Mouse (Mus musculus) hindbrain, embryonic 16.5 days (tissue): ENCODE data around the gene Tlr8. TPM values are rescaled to one million over a fixed set of nuclear protein-coding genes. Genes with fewer than 3 reads are reported as not detected.
A peak's percentile ranks its signal among the peaks of the same experiment; 100 is the strongest.
"Not testable (repeated sequence)": the region's sequence is repeated elsewhere in the genome, so short reads cannot be mapped to it uniquely, and the experiment has no call there.

ENCODE experiments used
- ATAC-seq: fragments of 200-750 bp; cut with Nextera tagmentation; 2 replicates; pipeline ENCODE4 v1.8.0; 2017; ENCODE audit warnings: moderate TSS enrichment, moderate library complexity
- H3K27ac ChIP-seq: fragments of 300-500 bp; sonication (generic); 2 replicates; pipeline ENCODE4 v1.5.1; 2014; ENCODE audit warnings: low read depth, mild to moderate bottlenecking, control low read depth, low read length, moderate library complexity
- H3K27me3 ChIP-seq: fragments of 300-500 bp; sonication (generic); replicated peaks from 2 replicates; pipeline ENCODE4 v1.6.1; 2014; ENCODE audit warnings: low read length; ENCODE audit not compliant: control insufficient read depth, insufficient read depth
- H3K36me3 ChIP-seq: fragments of 300-500 bp; sonication (generic); 2 replicates; pipeline ENCODE4 v1.6.1; 2014; ENCODE audit warnings: mild to moderate bottlenecking, low read length, moderate library complexity, mixed read lengths; ENCODE audit not compliant: control insufficient read depth, insufficient read depth
- H3K4me1 ChIP-seq: fragments of 300-500 bp; sonication (generic); 2 replicates; pipeline ENCODE4 v1.6.1; 2014; ENCODE audit warnings: low read depth, low read length; ENCODE audit not compliant: control insufficient read depth, insufficient read depth
- H3K4me2 ChIP-seq: fragments of 300-500 bp; sonication (generic); 2 replicates; pipeline ENCODE4 v1.6.1; 2014; ENCODE audit warnings: mild to moderate bottlenecking, low read length, control low read depth, moderate library complexity
- H3K4me3 ChIP-seq: fragments of 300-500 bp; sonication (generic); 2 replicates; pipeline ENCODE4 v1.5.1; 2014; ENCODE audit warnings: mild to moderate bottlenecking, low read length, control low read depth, moderate library complexity
- H3K9ac ChIP-seq: fragments of 300-500 bp; sonication (generic); 2 replicates; pipeline ENCODE4 v1.6.1; 2014; ENCODE audit warnings: low read depth, mild to moderate bottlenecking, control low read depth, low read length, moderate library complexity
- H3K9me3 ChIP-seq: fragments of 300-500 bp; sonication (generic); 2 replicates; pipeline ENCODE4 v1.6.1; 2014; ENCODE audit warnings: mild to moderate bottlenecking, low read length, moderate library complexity; ENCODE audit not compliant: control insufficient read depth
- WGBS: fragments of 180-500 bp; shearing (Covaris S2); extraction: QIAGEN DNeasy Blood & Tissue Kit; methylation state at CpG from one replicate; pipeline ENCODE4 v1.1.7; 2014; 5-methylcytosine and 5-hydroxymethylcytosine counted together
- polyA plus RNA-seq: library from polyadenylated mRNA; unstranded; fragments of >200 nt; fragmentation: Nextera tagmentation; extraction: Ambion mirVana; gene quantifications from 2 replicates; pipeline ENCODE4 v1.2.1, GENCODE M21; 2015

The Tlr8 gene
- 0.14 and 0.18 TPM in 2 replicates for polyA plus RNA-seq

DNA sequence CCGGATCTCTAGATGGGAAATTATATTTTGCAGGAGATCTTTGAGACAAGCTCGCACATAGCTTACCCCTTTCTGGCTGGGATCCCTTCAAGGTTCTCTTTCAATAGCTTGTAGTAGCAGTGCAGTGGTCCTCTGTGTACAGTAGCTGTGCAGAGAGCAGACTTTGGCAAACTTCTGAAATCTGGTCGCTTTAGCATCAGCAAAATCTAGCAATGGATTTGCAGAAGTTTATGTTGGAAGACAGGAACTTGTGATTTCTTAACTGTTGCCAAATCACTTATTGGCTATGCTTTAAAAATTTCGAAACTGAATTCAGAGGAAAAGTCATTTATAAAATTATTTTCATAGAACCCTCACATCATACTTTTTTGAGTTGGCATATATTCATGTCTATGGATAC lies at the start of gene Tlr8:
Gene Tlr8, minus strand, starts transcription at position 244 of the 400 bp plus-strand sequence.
- no peak for ATAC-seq
- WGBS, result 85% methylated on average over 4 of the region's 4 CpGs

DNA sequence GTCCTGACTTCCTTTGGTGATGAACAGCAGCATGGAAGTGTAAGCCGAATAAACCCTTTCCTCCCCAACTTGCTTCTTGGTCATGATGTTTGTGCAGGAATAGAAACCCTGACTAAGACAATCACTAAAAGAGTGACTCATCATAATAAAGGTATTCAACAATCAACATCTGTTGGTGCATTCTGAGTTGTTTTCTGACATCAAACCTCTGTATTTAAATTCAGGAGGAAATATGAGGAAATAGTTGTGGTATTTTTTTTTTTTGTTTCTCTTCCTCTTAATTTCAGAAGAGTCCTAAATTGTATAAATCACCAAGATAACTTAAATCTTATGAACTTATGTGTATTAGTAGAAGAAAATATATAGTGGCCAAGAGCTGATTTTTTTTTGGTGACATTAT lies 37.9 kb upstream of the Tlr8 start:
- H3K9ac ChIP-seq, H3K27ac ChIP-seq, H3K4me3 ChIP-seq, H3K9me3 ChIP-seq, H3K27me3 ChIP-seq, ATAC-seq, H3K4me1 ChIP-seq, H3K36me3 ChIP-seq, H3K4me2 ChIP-seq: not testable (repeated sequence)
- no CpG with 5 or more reads among the region's 1 CpGs for WGBS

More for the DNA sequence above, at the start of gene Tlr8:
- Histone ChIP-seq H3K27me3 (peaks cover 2% of the 10 kb centered on the region; the same call in 1 of the 2 replicates), H3K9ac (no peak within 1 kb of the TSS), H3K36me3 (no peaks in the 10 kb centered on the region), H3K9me3 (no peaks in the 10 kb centered on the region), H3K27ac (no peak within 1 kb of the TSS), H3K4me3 (no peak within 1 kb of the TSS), H3K4me1 (no peaks in the 10 kb centered on the region), H3K4me2 (no peak within 1 kb of the TSS)

DNA sequence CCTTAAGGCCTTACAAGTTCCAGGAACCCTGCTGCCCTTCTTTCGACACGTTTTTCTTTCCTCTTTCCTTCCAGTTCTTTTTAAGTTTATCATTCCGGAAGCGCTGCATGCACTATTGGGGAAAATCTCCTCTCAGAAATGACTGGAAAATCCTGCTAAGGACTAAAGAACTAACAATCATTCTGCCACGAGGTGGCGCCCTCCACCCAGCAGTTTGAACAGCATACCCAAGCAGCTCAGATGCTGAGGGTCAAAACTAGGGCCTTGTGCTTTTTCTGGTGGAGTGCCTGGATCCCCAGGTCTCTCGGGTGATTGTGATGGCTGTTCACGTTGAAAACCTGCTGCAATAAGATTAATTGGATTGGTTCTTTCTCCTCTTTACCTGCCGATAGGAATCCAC lies 12.8 kb upstream of the Tlr8 start:
- no peak overlapping the region; the same call in 1 of the 2 replicates for H3K4me2 ChIP-seq
- H3K27ac ChIP-seq, result no peak overlapping the region
- ATAC-seq, result no peak
- H3K4me1 ChIP-seq, result no peaks in the 10 kb centered on the region
- WGBS, result 23% methylated on average over 9 of the region's 9 CpGs
- no peak overlapping the region for H3K9ac ChIP-seq
- no peaks in the 10 kb centered on the region for H3K36me3 ChIP-seq
- no peaks in the 10 kb centered on the region for H3K9me3 ChIP-seq
- H3K4me3 ChIP-seq, result no peak overlapping the region
- no peaks in the 10 kb centered on the region for H3K27me3 ChIP-seq

DNA sequence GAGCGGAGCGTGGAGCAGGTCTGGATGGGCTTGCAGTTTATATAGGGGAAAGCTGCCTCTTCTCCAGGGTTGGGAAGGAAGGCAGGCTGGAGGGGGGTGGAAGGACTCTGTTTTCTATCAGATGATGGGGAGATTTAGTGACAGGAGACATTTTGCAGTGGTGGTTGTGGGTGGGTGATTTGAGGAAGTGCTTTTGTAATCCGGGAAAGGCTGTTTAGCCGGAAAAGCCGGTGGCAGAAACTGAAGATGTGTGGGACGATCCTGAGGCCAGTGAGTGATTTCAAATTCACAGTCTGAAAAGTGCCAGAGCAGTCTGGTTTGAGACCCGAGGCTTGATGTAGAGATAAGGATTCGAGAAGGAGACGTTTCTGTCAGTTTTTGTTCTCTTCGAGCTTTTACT lies 12.4 kb upstream of the Tlr8 start:
- Histone ChIP-seq H3K4me2 (no peak overlapping the region; the same call in 1 of the 2 replicates), H3K27me3 (no peaks in the 10 kb centered on the region; the same call in 1 of the 2 replicates), H3K36me3 (no peaks in the 10 kb centered on the region), H3K9ac (no peak overlapping the region), H3K9me3 (no peaks in the 10 kb centered on the region), H3K27ac (no peak overlapping the region), H3K4me1 (no peaks in the 10 kb centered on the region), H3K4me3 (no peak overlapping the region)
- no peak for ATAC-seq
- WGBS, result 67% methylated on average over 10 of the region's 10 CpGs

DNA sequence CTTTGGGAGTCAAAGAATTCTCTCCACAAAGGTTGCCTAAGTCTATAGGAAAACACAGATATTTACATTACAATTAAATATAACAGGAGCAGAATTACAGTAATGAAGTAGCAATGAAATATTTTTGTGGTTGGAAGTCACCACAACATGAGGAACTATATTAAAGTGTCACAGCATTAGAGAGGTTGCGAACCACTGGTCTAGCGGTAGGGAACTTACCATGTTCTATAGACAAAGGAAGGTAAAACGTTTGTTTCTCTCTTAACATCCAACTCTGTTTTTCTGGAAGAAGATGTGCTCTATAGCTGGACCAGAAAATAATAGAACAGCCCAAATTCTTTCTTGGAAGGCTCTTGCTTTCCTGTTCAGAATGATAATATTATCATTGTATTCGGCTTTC lies 599 bp downstream of the Tlr8 start:
- no peaks in the 10 kb centered on the region for H3K9me3 ChIP-seq
- H3K27ac ChIP-seq, result no peak overlapping the region
- no peak overlapping the region for H3K4me3 ChIP-seq
- ATAC-seq, result no peak
- H3K4me1 ChIP-seq, result no peaks in the 10 kb centered on the region
- H3K4me2 ChIP-seq, result no peak overlapping the region
- H3K9ac ChIP-seq, result no peak overlapping the region
- WGBS, result 82% methylated on average over 4 of the region's 4 CpGs
- no peaks in the 10 kb centered on the region for H3K36me3 ChIP-seq
- H3K27me3 ChIP-seq, result peaks cover 2% of the 10 kb centered on the region; the same call in 1 of the 2 replicates

DNA sequence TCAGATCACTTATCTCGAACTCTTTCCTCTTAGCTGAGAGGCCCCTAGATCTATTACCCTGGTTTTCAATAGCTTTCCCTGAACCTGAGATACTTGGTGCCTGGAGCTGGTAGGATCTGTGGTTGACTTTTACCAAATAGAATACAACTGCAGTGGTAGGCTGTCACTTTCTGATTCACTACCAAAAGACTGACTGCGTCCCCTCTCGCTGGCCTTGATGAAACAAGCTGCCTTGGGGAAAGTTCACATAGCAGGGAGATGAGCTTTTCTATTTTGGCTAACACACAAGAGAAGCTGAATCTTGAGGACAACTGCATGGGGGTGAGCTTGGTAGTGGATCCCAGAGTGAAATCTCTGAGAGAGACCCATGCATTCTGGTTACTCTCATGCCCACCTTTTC lies 22.4 kb downstream of the Tlr8 start:
- H3K4me3 ChIP-seq, result no peak overlapping the region
- H3K9ac ChIP-seq, result no peak overlapping the region
- H3K27me3 ChIP-seq, result peaks cover 2% of the 10 kb centered on the region
- no peak for ATAC-seq
- H3K9me3 ChIP-seq, result no peaks in the 10 kb centered on the region
- no peaks in the 10 kb centered on the region for H3K4me1 ChIP-seq
- no peak overlapping the region for H3K27ac ChIP-seq
- H3K4me2 ChIP-seq, result no peak overlapping the region
- no peaks in the 10 kb centered on the region for H3K36me3 ChIP-seq
- WGBS, result 93% methylated on average over 3 of the region's 3 CpGs

DNA sequence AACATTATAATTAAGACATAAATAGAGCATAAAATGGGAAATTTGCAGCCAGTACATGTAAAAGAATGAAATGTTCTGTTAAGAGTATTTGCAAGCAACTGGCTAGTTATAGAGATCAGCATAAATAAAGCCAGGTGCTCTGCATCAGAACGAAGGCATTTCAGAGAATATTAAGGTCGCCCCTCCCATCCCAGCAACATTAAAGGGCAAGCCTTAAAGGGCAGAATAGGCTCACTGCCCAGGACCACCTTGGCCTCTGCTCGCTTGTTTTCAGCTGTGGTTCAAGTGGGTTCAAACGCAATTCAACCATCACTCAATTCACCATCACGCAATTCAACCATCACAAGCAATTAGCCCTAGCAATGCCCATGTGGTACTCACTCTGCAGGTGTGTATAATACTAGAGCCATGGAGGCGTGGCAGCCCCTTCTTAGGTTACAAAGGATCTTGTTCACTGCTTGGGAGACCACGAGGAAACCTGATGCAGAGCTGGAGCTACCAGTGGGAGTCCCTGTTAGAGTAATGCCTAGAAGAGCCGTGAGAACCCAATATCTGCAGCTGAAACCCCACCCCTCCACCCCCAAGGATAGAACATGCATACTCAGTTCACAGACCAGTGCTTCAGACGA lies 24.7 kb downstream of the Tlr8 start:
- ATAC-seq, result no peak
- Histone ChIP-seq H3K4me1 (no peaks in the 10 kb centered on the region), H3K27ac (no peak overlapping the region), H3K4me2 (no peak overlapping the region), H3K9ac (no peak overlapping the region), H3K4me3 (no peak overlapping the region), H3K27me3 (peaks cover 2% of the 10 kb centered on the region), H3K36me3 (no peaks in the 10 kb centered on the region), H3K9me3 (no peaks in the 10 kb centered on the region)
- 61% methylated on average over 9 of the region's 9 CpGs for WGBS

DNA sequence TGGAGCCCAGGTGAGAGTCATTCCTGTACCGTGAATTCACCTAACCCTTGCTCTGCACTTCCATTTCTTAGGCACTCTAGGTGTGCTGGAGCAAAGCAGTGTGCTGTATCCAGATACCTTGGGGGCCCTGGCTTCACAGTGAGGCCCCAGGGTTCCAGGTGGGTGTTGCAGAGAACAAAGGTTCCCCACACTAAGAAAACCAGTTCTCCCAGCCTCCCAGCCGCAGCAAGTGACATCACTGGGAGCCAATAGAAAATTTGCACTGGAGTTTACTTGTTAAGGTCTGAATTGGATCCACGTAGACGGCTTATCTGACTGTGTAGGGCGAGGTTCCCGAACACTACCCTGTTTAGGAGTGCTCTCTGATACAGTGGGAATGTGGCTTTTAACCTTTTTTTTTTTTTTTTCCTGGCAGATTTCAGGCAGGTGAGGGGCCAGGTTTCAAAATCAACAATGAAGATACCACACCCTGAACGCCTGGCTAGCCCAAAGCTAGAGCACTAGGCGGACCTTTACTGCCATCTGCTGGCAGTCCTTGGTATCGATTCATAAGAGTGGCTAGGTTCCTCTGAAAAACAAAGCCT lies 30.9 kb downstream of the Tlr8 start:
- no peak overlapping the region for H3K4me2 ChIP-seq
- no peaks in the 10 kb centered on the region for H3K4me1 ChIP-seq
- ATAC-seq, result peak; percentile 80
- H3K4me3 ChIP-seq, result no peak overlapping the region
- no peak overlapping the region for H3K9ac ChIP-seq
- WGBS, result 26% methylated on average over 9 of the region's 9 CpGs
- H3K9me3 ChIP-seq, result no peaks in the 10 kb centered on the region
- H3K27me3 ChIP-seq, result 0 out of 2 replicates have a peak, but pooled peaks cover 2% of the 10 kb centered on the region
- H3K27ac ChIP-seq, result no peak overlapping the region
- no peaks in the 10 kb centered on the region for H3K36me3 ChIP-seq

DNA sequence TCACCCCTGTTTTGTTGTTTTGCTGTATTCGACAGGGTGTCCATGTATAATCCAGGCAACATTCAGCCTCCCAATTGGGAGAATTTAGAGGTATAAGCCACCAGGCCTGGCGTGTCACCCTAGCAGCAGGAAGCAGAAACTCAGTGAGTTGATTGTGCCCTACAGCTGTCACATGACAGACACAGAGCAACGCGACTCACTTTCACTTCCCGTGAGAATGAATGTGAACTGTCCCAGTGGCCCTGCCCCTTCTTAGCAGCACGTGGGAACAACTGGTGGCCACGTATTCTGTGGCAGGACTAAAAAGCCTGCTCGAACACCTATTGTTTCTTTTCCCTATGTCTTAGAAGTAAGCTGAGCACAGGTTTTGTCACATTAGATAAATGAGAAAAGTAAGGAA lies 33.0 kb downstream of the Tlr8 start:
- H3K4me1 ChIP-seq, result no peaks in the 10 kb centered on the region
- no peak overlapping the region for H3K9ac ChIP-seq
- 0 out of 2 replicates have a peak, but pooled peaks cover 2% of the 10 kb centered on the region for H3K27me3 ChIP-seq
- H3K4me3 ChIP-seq, result no peak overlapping the region
- ATAC-seq, result no peak
- H3K9me3 ChIP-seq, result no peaks in the 10 kb centered on the region
- WGBS, result 39% methylated on average over 8 of the region's 8 CpGs
- no peaks in the 10 kb centered on the region for H3K36me3 ChIP-seq
- no peak overlapping the region for H3K27ac ChIP-seq
- H3K4me2 ChIP-seq, result no peak overlapping the region
